Mouse (Mus musculus): ENCODE data around the gene Gm1043.

GRCm38 (mm10) chr5:37196666-37197250, 111.6 kb downstream of the Gm1043 start:
- no peak for TF ChIP-seq CTCF (IDR thresholded peaks at IDR 0.05; ENCODE audit: insufficient read depth, low read length)
- no peak for TF ChIP-seq POLR2A (IDR thresholded peaks at IDR 0.05; ENCODE audit: borderline replicate concordance, extremely low read depth, low read depth, low read length)

Data from lung, adult 2 months (tissue).